Mouse (Mus musculus): ENCODE results near the gene Rbck1. TPM values are rescaled to one million over a fixed set of nuclear protein-coding genes. Genes with fewer than 3 reads are reported as not detected.
A peak's percentile ranks its signal among the peaks of the same experiment; 100 is the strongest.
"Not testable (repeated sequence)": the region's sequence is repeated elsewhere in the genome, so short reads cannot be mapped to it uniquely, and the experiment has no call there.

The Rbck1 gene
- total RNA-seq, 2 experiments from 2014 or later: 72.5 to 76.8 TPM

- no peak for DNase-seq
- intact Hi-C loops (cut with DNase I): no loop called here
Measured at GRCm38 (mm10) chr2:152305480-152305879, 27.0 kb downstream of the Rbck1 start.

GRCm38 (mm10) chr2:152303781-152304180 is 28.7 kb downstream of the Rbck1 start:
- intact Hi-C loops (cut with DNase I): no loop called here
- DNase-seq: no peak

GRCm38 (mm10) chr2:152302862-152303261 is 29.6 kb downstream of the Rbck1 start:
- no peak for DNase-seq
- intact Hi-C loops (cut with DNase I): no loop called here

- no peak for DNase-seq
- intact Hi-C loops (cut with DNase I): loop anchor here (2.0 to 5.0 kb wide), 2 partner anchors 36 to 73 kb away; no protein-coding TSS in a partner anchor
Measured at GRCm38 (mm10) chr2:152294541-152294940, 37.9 kb downstream of the Rbck1 start.

- DNase-seq: peak; percentile 91 to 93
- intact Hi-C loops (cut with DNase I): loop anchor here (2.0 to 5.0 kb wide), 2 partner anchors 37 to 73 kb away; no protein-coding TSS in a partner anchor
Measured at GRCm38 (mm10) chr2:152293727-152294475, 38.6 kb downstream of the Rbck1 start, which contains the start of gene Tbc1d20. TSS of gene Tbc1d20 (plus strand) at chr2:152293828.

GRCm38 (mm10) chr2:152293179-152293726 is 39.2 kb downstream of the Rbck1 start:
- DNase-seq: no peak
- intact Hi-C loops (cut with DNase I): loop anchor here (5.0 kb wide), 1 partner anchor 74 kb away; no protein-coding TSS in a partner anchor

- DNase-seq: no peak
- intact Hi-C loops (cut with DNase I): loop anchor here (5.0 kb wide), 1 partner anchor 75 kb away; no protein-coding TSS in a partner anchor
Measured at GRCm38 (mm10) chr2:152292475-152292874, 40.0 kb downstream of the Rbck1 start.

GRCm38 (mm10) chr2:152289623-152290022 is 42.8 kb downstream of the Rbck1 start:
- intact Hi-C loops (cut with DNase I): loop anchor here (5.0 kb wide), 1 partner anchor 78 kb away; no protein-coding TSS in a partner anchor
- not testable (repeated sequence) for DNase-seq

GRCm38 (mm10) chr2:152288046-152288445 is 44.4 kb downstream of the Rbck1 start:
- DNase-seq: no peak
- intact Hi-C loops (cut with DNase I): no loop called here

GRCm38 (mm10) chr2:152287560-152287959 is 44.9 kb downstream of the Rbck1 start:
- DNase-seq: no peak
- intact Hi-C loops (cut with DNase I): no loop called here

GRCm38 (mm10) chr2:152281407-152281806 is 51.0 kb downstream of the Rbck1 start:
- intact Hi-C loops (cut with DNase I): no loop called here
- DNase-seq: peak; percentile 22 to 26

GRCm38 (mm10) chr2:152273639-152274038 is 58.8 kb downstream of the Rbck1 start:
- no peak for DNase-seq
- intact Hi-C loops (cut with DNase I): no loop called here

Other genes with a start within 250 kb of the Rbck1 start
- gene Srxn1, start 227.1 kb downstream of the Rbck1 start, total RNA-seq (2021): 10 to 100 TPM; 11.3 to 12.1 TPM
- gene Tcf15, start 189.1 kb downstream of the Rbck1 start, total RNA-seq (2021): 10 to 100 TPM; 44.1 to 53.6 TPM
- 100 to 1,000 TPM; 106 to 107 TPM for gene Csnk2a1, start 105.8 kb downstream of the Rbck1 start, total RNA-seq (2021)
- 10 to 100 TPM; 61.4 to 71.4 TPM for gene Tbc1d20, start 38.8 kb downstream of the Rbck1 start, total RNA-seq (2021)
- 1 to 10 TPM; 3.2 to 3.9 TPM for gene Trib3, start 11.4 kb upstream of the Rbck1 start, total RNA-seq (2021)
- not detected for gene Nrsn2, start 44.0 kb upstream of the Rbck1 start, total RNA-seq (2021)
- 10 to 100 TPM; 26.3 to 37.8 TPM for gene Sox12, start 65.4 kb upstream of the Rbck1 start, total RNA-seq (2021)
- 10 to 100 TPM; 18.0 to 18.1 TPM for gene Zcchc3, start 82.4 kb upstream of the Rbck1 start, total RNA-seq (2021)
- 1 to 10 TPM; 3.7 to 4.3 TPM for gene 6820408C15Rik, start 82.9 kb upstream of the Rbck1 start, total RNA-seq (2021)
- not detected for gene Defb23, start 132.0 kb upstream of the Rbck1 start, total RNA-seq (2021)
- gene Defb20, start 144.4 kb upstream of the Rbck1 start, total RNA-seq (2021): not detected
- not detected for gene Defb22, start 157.5 kb upstream of the Rbck1 start, total RNA-seq (2021)
- gene Defb26, start 179.0 kb upstream of the Rbck1 start, total RNA-seq (2021): not detected
- gene Defb28, start 185.6 kb upstream of the Rbck1 start, total RNA-seq (2021): not detected
- not detected for gene Defb29, start 207.4 kb upstream of the Rbck1 start, total RNA-seq (2021)
- not detected for gene Gm17416, start 236.7 kb upstream of the Rbck1 start, total RNA-seq (2021)
- gene Defb21, start 240.1 kb upstream of the Rbck1 start, total RNA-seq (2021): not detected
- gene Defb19, start 247.7 kb upstream of the Rbck1 start, total RNA-seq (2021): not detected

All from heart, postnatal 10 days (tissue).